Mouse (Mus musculus) midbrain, embryonic 14.5 days (tissue): ENCODE measurements around the gene Klk15. TPM values are rescaled to one million over a fixed set of nuclear protein-coding genes. Genes with fewer than 3 reads are reported as not detected.
"Not testable (repeated sequence)": the region's sequence is repeated elsewhere in the genome, so short reads cannot be mapped to it uniquely, and the experiment has no call there.

Source experiments
- ATAC-seq: fragments of 200-750 bp; cut with Nextera tagmentation; 2 replicates; pipeline ENCODE4 v1.8.0; 2017; ENCODE audit warnings: moderate number of reproducible peaks, moderate library complexity; ENCODE audit not compliant: low FRiP score, low TSS enrichment
- DNase-seq: peaks from one replicate; pipeline ENCODE4 v3.0.0-alpha.2; 2015
- H3K27ac ChIP-seq: fragments of 300-500 bp; sonication (generic); replicated peaks from 2 replicates; pipeline ENCODE4 v1.5.1; 2014; ENCODE audit warnings: mild to moderate bottlenecking, low read depth, low read length, moderate library complexity
- H3K27me3 ChIP-seq: fragments of 300-500 bp; sonication (generic); 2 replicates; pipeline ENCODE4 v1.6.1; 2014; ENCODE audit warnings: low read length, control low read depth, mixed read lengths; ENCODE audit not compliant: control insufficient read depth, insufficient read depth
- H3K36me3 ChIP-seq: fragments of 300-500 bp; sonication (generic); 2 replicates; pipeline ENCODE4 v1.6.1; 2014; ENCODE audit warnings: low read length, control low read depth; ENCODE audit not compliant: control insufficient read depth, insufficient read depth
- H3K4me1 ChIP-seq: fragments of 300-500 bp; sonication (generic); 2 replicates; pipeline ENCODE4 v1.6.1; 2014; ENCODE audit warnings: mild to moderate bottlenecking, antibody characterized with exemption, low read length, control low read depth; ENCODE audit not compliant: control insufficient read depth, insufficient read depth
- H3K4me2 ChIP-seq: fragments of 300-500 bp; sonication (generic); 2 replicates; pipeline ENCODE4 v1.6.1; 2014; ENCODE audit warnings: mild to moderate bottlenecking, low read length, moderate library complexity
- H3K4me3 ChIP-seq: fragments of 300-500 bp; sonication (generic); replicated peaks from 2 replicates; pipeline ENCODE4 v1.5.1; 2014; ENCODE audit warnings: low read depth, low read length
- H3K9ac ChIP-seq: fragments of 300-500 bp; sonication (generic); replicated peaks from 2 replicates; pipeline ENCODE4 v1.6.1; 2014; ENCODE audit warnings: mild to moderate bottlenecking, low read length, moderate library complexity
- H3K9me3 ChIP-seq: fragments of 300-500 bp; sonication (generic); 2 replicates; pipeline ENCODE4 v1.6.1; 2016; ENCODE audit warnings: low read length, control low read depth, mixed read lengths; ENCODE audit not compliant: control insufficient read depth
- WGBS: fragments of 180-500 bp; shearing (Covaris S2); extraction: QIAGEN DNeasy Blood & Tissue Kit; methylation state at CpG from one replicate; pipeline ENCODE4 v1.1.7; 2014; 5-methylcytosine and 5-hydroxymethylcytosine counted together
- polyA plus RNA-seq: library from polyadenylated mRNA; unstranded; fragments of >200 nt; fragmentation: Nextera tagmentation; extraction: Ambion mirVana; gene quantifications from 2 replicates; pipeline ENCODE4 v1.2.1, GENCODE M21; 2014

The Klk15 gene
- polyA plus RNA-seq, 1 experiment from 2014 or later = not detected

- 91% methylated on average over 6 of the region's 6 CpGs for WGBS
- Histone ChIP-seq H3K36me3 (no peaks in the 10 kb centered on the region), H3K27me3 (no peaks in the 10 kb centered on the region), H3K9ac (no peak overlapping the region), H3K27ac (no peak overlapping the region), H3K4me1 (no peaks in the 10 kb centered on the region), H3K9me3 (no peaks in the 10 kb centered on the region), H3K4me3 (no peak overlapping the region), H3K4me2 (no peak overlapping the region)
- no peak for DNase-seq
- ATAC-seq = no peak
These were observed 12.5 kb upstream of the Klk15 start for GRCm38 (mm10) chr7:43921087-43921486.

GRCm38 (mm10) chr7:43921941-43922340 is 11.6 kb upstream of the Klk15 start:
- Histone ChIP-seq H3K27me3 (no peaks in the 10 kb centered on the region), H3K4me1 (no peaks in the 10 kb centered on the region), H3K36me3 (no peaks in the 10 kb centered on the region), H3K9ac (no peak overlapping the region), H3K27ac (no peak overlapping the region), H3K4me3 (no peak overlapping the region), H3K4me2 (no peak overlapping the region), H3K9me3 (no peaks in the 10 kb centered on the region)
- WGBS = 86% methylated on average over 2 of the region's 2 CpGs
- no peak for DNase-seq
- no peak for ATAC-seq

GRCm38 (mm10) chr7:43925985-43926384 is 7.6 kb upstream of the Klk15 start:
- WGBS = 64% methylated on average over 5 of the region's 5 CpGs
- no peaks in the 10 kb centered on the region for H3K36me3 ChIP-seq
- H3K4me3 ChIP-seq = no peak overlapping the region
- no peak overlapping the region for H3K27ac ChIP-seq
- H3K27me3 ChIP-seq = no peaks in the 10 kb centered on the region
- H3K9ac ChIP-seq = no peak overlapping the region
- DNase-seq (peak; percentile 19), ATAC-seq (no peak)
- H3K9me3 ChIP-seq = no peaks in the 10 kb centered on the region
- H3K4me2 ChIP-seq = no peak overlapping the region
- no peaks in the 10 kb centered on the region for H3K4me1 ChIP-seq

GRCm38 (mm10) chr7:43928521-43928920 is 5.0 kb upstream of the Klk15 start:
- Histone ChIP-seq H3K36me3 (no peaks in the 10 kb centered on the region), H3K9me3 (no peaks in the 10 kb centered on the region), H3K27ac (no peak overlapping the region), H3K4me3 (no peak overlapping the region), H3K4me1 (no peaks in the 10 kb centered on the region), H3K4me2 (no peak overlapping the region), H3K27me3 (no peaks in the 10 kb centered on the region), H3K9ac (no peak overlapping the region)
- peak; percentile 23 for DNase-seq
- WGBS = 48% methylated on average over 4 of the region's 4 CpGs
- ATAC-seq = no peak

GRCm38 (mm10) chr7:43932337-43932736 is 1.2 kb upstream of the Klk15 start:
- ATAC-seq = no peak
- Histone ChIP-seq H3K9ac (no peak overlapping the region), H3K4me3 (no peak overlapping the region), H3K9me3 (no peaks in the 10 kb centered on the region), H3K36me3 (no peaks in the 10 kb centered on the region), H3K27me3 (no peaks in the 10 kb centered on the region), H3K27ac (no peak overlapping the region), H3K4me1 (no peaks in the 10 kb centered on the region), H3K4me2 (no peak overlapping the region)
- WGBS = 78% methylated on average over 4 of the region's 4 CpGs
- no peak for DNase-seq

- Histone ChIP-seq H3K4me3 (no peak overlapping the region), H3K27ac (no peak overlapping the region), H3K9ac (no peak overlapping the region), H3K36me3 (no peaks in the 10 kb centered on the region), H3K27me3 (no peaks in the 10 kb centered on the region), H3K4me1 (no peaks in the 10 kb centered on the region), H3K4me2 (no peak overlapping the region), H3K9me3 (no peaks in the 10 kb centered on the region)
- DNase-seq (no peak), ATAC-seq (no peak)
- WGBS = 61% methylated on average over 3 of the region's 3 CpGs
These were observed 1.2 kb downstream of the Klk15 start for GRCm38 (mm10) chr7:43934747-43935146.

GRCm38 (mm10) chr7:43936551-43936950 is 3.0 kb downstream of the Klk15 start:
- no peaks in the 10 kb centered on the region for H3K4me1 ChIP-seq

GRCm38 (mm10) chr7:43942293-43942692 is 8.8 kb downstream of the Klk15 start:
- not testable (repeated sequence) for H3K4me1 ChIP-seq, ATAC-seq, H3K4me2 ChIP-seq, DNase-seq, H3K9ac ChIP-seq, H3K27ac ChIP-seq, H3K4me3 ChIP-seq, H3K9me3 ChIP-seq, H3K27me3 ChIP-seq, H3K36me3 ChIP-seq
- 71% methylated on average over 3 of the region's 3 CpGs for WGBS

More at GRCm38 (mm10) chr7:43936551-43936950, 3.0 kb downstream of the Klk15 start:
- DNase-seq (no peak), ATAC-seq (no peak)
- Histone ChIP-seq H3K4me3 (no peak overlapping the region), H3K9ac (no peak overlapping the region), H3K9me3 (no peaks in the 10 kb centered on the region), H3K27ac (no peak overlapping the region), H3K36me3 (no peaks in the 10 kb centered on the region), H3K4me2 (no peak overlapping the region), H3K27me3 (no peaks in the 10 kb centered on the region)
- 88% methylated on average over 14 of the region's 14 CpGs for WGBS

GRCm38 (mm10) chr7:43944727-43945264 is 11.3 kb downstream of the Klk15 start:
- no peak overlapping the region for H3K27ac ChIP-seq
- no peak overlapping the region for H3K4me2 ChIP-seq
- H3K9ac ChIP-seq = no peak overlapping the region
- WGBS = 78% methylated on average over 3 of the region's 3 CpGs
- DNase-seq (no peak), ATAC-seq (no peak)
- H3K4me3 ChIP-seq = no peak overlapping the region
- no peaks in the 10 kb centered on the region for H3K27me3 ChIP-seq
- H3K4me1 ChIP-seq = no peaks in the 10 kb centered on the region
- H3K9me3 ChIP-seq = no peaks in the 10 kb centered on the region
- no peaks in the 10 kb centered on the region for H3K36me3 ChIP-seq
